Mouse (Mus musculus): ENCODE data around the gene Pabpc4. TPM values are rescaled to one million over a fixed set of nuclear protein-coding genes. Genes with fewer than 3 reads are reported as not detected.

Pabpc4 gene
- polyA plus RNA-seq, 1 experiment from 2014 or later, result 56.2 TPM

DNA sequence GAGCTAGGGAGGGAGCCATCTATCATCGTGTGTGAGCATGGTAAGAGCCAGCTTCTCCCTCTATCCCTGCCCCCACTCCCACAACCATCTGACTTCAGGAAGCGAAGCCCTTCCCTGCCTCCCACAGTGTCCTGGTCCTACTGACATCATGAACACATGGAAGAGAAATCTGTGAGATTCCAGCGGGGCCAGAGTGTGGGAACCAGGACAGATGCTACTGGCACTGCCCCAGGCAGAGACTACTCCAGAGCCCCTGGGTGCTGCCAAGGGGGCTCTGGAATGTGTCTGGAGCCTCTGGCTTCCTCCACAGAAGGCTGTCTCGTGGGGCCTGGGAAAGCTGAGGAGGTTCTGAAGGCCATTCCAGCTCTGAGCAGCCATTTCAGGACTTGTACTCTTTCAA, 34.4 kb upstream of the Pabpc4 start:
- Histone ChIP-seq H3K4me1 (ENCODE audit: control insufficient read depth, insufficient read depth, low read length) (peaks cover 25% of the 10 kb centered on the region), H3K9ac (replicated peaks; ENCODE audit: low read depth, low read length) (no peak overlapping the region), H3K4me3 (ENCODE audit: low read depth, low read length) (no peak overlapping the region), H3K27me3 (ENCODE audit: control insufficient read depth, insufficient read depth, low read length) (no peaks in the 10 kb centered on the region), H3K9me3 (ENCODE audit: control insufficient read depth, low read depth, low read length) (no peaks in the 10 kb centered on the region), H3K4me2 (replicated peaks; ENCODE audit: low read depth, low read length) (no peak overlapping the region), H3K27ac (ENCODE audit: low read length) (peak overlapping the region; percentile 58; the same call in 1 of the 2 replicates), H3K36me3 (ENCODE audit: control insufficient read depth, insufficient read depth, low read length) (no peaks in the 10 kb centered on the region)
- 25% methylated on average over 4 of the region's 4 CpGs for WGBS
- ATAC-seq (ENCODE audit: insufficient number of reproducible peaks, insufficient read depth, low FRiP score, low read depth), result peak; percentile 36; the same call in 1 of the 2 replicates

DNA sequence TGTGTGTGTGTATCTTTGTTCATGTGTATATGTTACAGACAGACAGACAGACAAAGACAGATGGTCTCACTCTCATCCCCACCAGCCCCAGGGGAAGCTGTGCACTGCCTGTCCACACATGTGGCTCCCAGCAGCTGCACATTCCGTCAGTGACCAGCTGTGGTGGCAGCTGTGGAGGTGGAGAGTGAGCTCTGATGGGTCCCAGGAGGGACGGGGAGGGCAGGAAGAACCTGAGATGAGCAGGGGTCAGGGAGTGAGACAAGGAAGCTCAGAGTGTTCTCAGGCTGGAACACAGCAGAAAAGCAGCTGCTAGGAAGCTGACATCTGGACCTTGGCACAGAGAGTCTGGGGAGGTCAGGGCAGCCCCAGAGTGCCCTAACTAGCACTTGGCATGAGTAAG, 33.9 kb upstream of the Pabpc4 start:
- Histone ChIP-seq H3K4me2 (replicated peaks; ENCODE audit: low read depth, low read length) (peak overlapping the region; percentile 18; the same call in 1 of the 2 replicates), H3K27me3 (ENCODE audit: control insufficient read depth, insufficient read depth, low read length) (no peaks in the 10 kb centered on the region), H3K4me1 (ENCODE audit: control insufficient read depth, insufficient read depth, low read length) (peaks cover 29% of the 10 kb centered on the region), H3K9ac (replicated peaks; ENCODE audit: low read depth, low read length) (no peak overlapping the region), H3K27ac (ENCODE audit: low read length) (peak overlapping the region; percentile 58), H3K36me3 (ENCODE audit: control insufficient read depth, insufficient read depth, low read length) (no peaks in the 10 kb centered on the region), H3K4me3 (ENCODE audit: low read depth, low read length) (no peak overlapping the region), H3K9me3 (ENCODE audit: control insufficient read depth, low read depth, low read length) (no peaks in the 10 kb centered on the region)
- no peak for ATAC-seq (ENCODE audit: insufficient number of reproducible peaks, insufficient read depth, low FRiP score, low read depth)
- 26% methylated on average over 2 of the region's 2 CpGs for WGBS

GRCm38 (mm10) chr4:123229166-123229565, 33.0 kb upstream of the Pabpc4 start:
- H3K4me1 ChIP-seq (ENCODE audit: control insufficient read depth, insufficient read depth, low read length), result peaks cover 32% of the 10 kb centered on the region
- no peaks in the 10 kb centered on the region for H3K36me3 ChIP-seq (ENCODE audit: control insufficient read depth, insufficient read depth, low read length)
- H3K27ac ChIP-seq (ENCODE audit: low read length), result no peak overlapping the region
- H3K4me3 ChIP-seq (ENCODE audit: low read depth, low read length), result no peak overlapping the region
- H3K9me3 ChIP-seq (ENCODE audit: control insufficient read depth, low read depth, low read length), result no peaks in the 10 kb centered on the region
- H3K4me2 ChIP-seq (replicated peaks; ENCODE audit: low read depth, low read length), result no peak overlapping the region
- no peak overlapping the region for H3K9ac ChIP-seq (replicated peaks; ENCODE audit: low read depth, low read length)
- 66% methylated on average over 11 of the region's 11 CpGs for WGBS
- H3K27me3 ChIP-seq (ENCODE audit: control insufficient read depth, insufficient read depth, low read length), result no peaks in the 10 kb centered on the region
- ATAC-seq (ENCODE audit: insufficient number of reproducible peaks, insufficient read depth, low FRiP score, low read depth), result no peak

DNA sequence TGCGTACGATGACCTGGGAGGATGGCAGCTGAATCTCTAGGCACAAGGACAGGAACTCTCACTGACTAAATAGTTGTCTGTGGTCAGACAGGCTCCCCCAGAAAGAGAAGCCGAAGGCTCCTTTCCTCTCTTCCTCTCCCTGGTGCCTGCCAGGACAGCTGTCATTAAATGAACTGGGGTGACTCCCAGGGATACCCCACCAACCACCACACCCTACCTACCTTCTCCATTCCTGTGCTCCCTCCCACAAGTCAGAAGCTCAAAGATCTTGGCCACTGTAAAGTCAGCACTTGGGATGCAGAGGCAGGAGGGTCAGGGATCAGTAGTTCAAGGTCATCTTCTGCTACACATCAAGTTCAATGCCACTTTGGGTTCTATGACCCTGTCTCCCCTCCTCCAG, 29.3 kb upstream of the Pabpc4 start:
- H3K4me2 ChIP-seq (replicated peaks; ENCODE audit: low read depth, low read length), result peak overlapping the region; percentile 87; the same call in 1 of the 2 replicates
- peaks cover 16% of the 10 kb centered on the region for H3K4me1 ChIP-seq (ENCODE audit: control insufficient read depth, insufficient read depth, low read length)
- 55% methylated on average over 3 of the region's 3 CpGs for WGBS
- no peak overlapping the region for H3K4me3 ChIP-seq (ENCODE audit: low read depth, low read length)
- H3K9me3 ChIP-seq (ENCODE audit: control insufficient read depth, low read depth, low read length), result no peaks in the 10 kb centered on the region
- no peaks in the 10 kb centered on the region for H3K36me3 ChIP-seq (ENCODE audit: control insufficient read depth, insufficient read depth, low read length)
- H3K27ac ChIP-seq (ENCODE audit: low read length), result no peak overlapping the region
- H3K9ac ChIP-seq (replicated peaks; ENCODE audit: low read depth, low read length), result no peak overlapping the region
- ATAC-seq (ENCODE audit: insufficient number of reproducible peaks, insufficient read depth, low FRiP score, low read depth), result no peak
- no peaks in the 10 kb centered on the region for H3K27me3 ChIP-seq (ENCODE audit: control insufficient read depth, insufficient read depth, low read length)

GRCm38 (mm10) chr4:123233492-123234084, 28.6 kb upstream of the Pabpc4 start, which contains the start of gene Heyl:
Heyl (plus strand) TSS chr4:123233556.
- no peak within 1 kb of the TSS for H3K27ac ChIP-seq (ENCODE audit: low read length)
- peaks cover 9% of the 10 kb centered on the region; the same call in 1 of the 2 replicates for H3K4me1 ChIP-seq (ENCODE audit: control insufficient read depth, insufficient read depth, low read length)
- 2% methylated on average over 52 of the region's 52 CpGs for WGBS
- peak within 1 kb of the TSS; percentile 45 for H3K4me3 ChIP-seq (ENCODE audit: low read depth, low read length)
- H3K36me3 ChIP-seq (ENCODE audit: control insufficient read depth, insufficient read depth, low read length), result no peaks in the 10 kb centered on the region
- peak; percentile 59 for ATAC-seq (ENCODE audit: insufficient number of reproducible peaks, insufficient read depth, low FRiP score, low read depth)
- H3K27me3 ChIP-seq (ENCODE audit: control insufficient read depth, insufficient read depth, low read length), result no peaks in the 10 kb centered on the region
- no peaks in the 10 kb centered on the region for H3K9me3 ChIP-seq (ENCODE audit: control insufficient read depth, low read depth, low read length)
- H3K9ac ChIP-seq (replicated peaks; ENCODE audit: low read depth, low read length), result peak within 1 kb of the TSS; percentile 56
- peak within 1 kb of the TSS; percentile 87 for H3K4me2 ChIP-seq (replicated peaks; ENCODE audit: low read depth, low read length)

- ATAC-seq (ENCODE audit: insufficient number of reproducible peaks, insufficient read depth, low FRiP score, low read depth), result no peak
- H3K4me3 ChIP-seq (ENCODE audit: low read depth, low read length), result peak overlapping the region; percentile 0; the same call in 1 of the 2 replicates
- no peak overlapping the region; the same call in 1 of the 2 replicates for H3K9ac ChIP-seq (replicated peaks; ENCODE audit: low read depth, low read length)
- peaks cover 25% of the 10 kb centered on the region for H3K4me1 ChIP-seq (ENCODE audit: control insufficient read depth, insufficient read depth, low read length)
- H3K4me2 ChIP-seq (replicated peaks; ENCODE audit: low read depth, low read length), result peak overlapping the region; percentile 17; the same call in 1 of the 2 replicates
- no peaks in the 10 kb centered on the region for H3K9me3 ChIP-seq (ENCODE audit: control insufficient read depth, low read depth, low read length)
- H3K36me3 ChIP-seq (ENCODE audit: control insufficient read depth, insufficient read depth, low read length), result no peaks in the 10 kb centered on the region
- no peaks in the 10 kb centered on the region for H3K27me3 ChIP-seq (ENCODE audit: control insufficient read depth, insufficient read depth, low read length)
- no peak overlapping the region for H3K27ac ChIP-seq (ENCODE audit: low read length)
- WGBS, result 73% methylated on average over 9 of the region's 9 CpGs
These were observed 26.2 kb upstream of the Pabpc4 start for GRCm38 (mm10) chr4:123235835-123236430.

DNA sequence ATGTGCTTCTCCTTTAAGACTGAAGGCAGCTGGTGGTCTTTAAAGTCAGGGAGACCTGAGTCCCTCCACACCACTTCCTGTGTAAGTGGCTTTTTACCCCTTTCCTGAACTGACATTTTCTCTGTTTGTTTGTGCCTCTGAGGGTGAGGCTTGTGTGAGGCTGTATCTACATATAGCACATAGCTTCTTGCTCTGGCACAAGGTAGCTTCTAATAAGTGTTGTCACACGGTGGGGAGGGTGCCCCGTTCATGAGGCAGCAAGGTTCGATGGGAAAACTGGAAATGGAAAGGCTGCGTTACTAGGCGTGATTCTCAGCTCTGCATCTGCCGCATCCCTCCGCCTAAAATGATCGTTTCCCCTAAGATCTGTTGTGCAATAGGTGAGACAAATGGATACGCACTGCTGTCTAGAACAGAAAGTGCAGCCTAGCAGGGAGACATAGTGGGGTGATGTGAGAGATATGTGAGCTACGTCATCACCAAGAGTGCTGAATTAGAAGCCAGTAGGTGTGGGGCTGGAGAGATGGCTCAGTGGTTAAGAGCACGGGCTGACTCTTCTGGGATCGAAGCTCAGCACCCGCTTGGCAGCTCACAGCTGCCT, 25.6 kb upstream of the Pabpc4 start:
- Histone ChIP-seq H3K27ac (ENCODE audit: low read length) (peak overlapping the region; percentile 17; the same call in 1 of the 2 replicates), H3K9me3 (ENCODE audit: control insufficient read depth, low read depth, low read length) (no peaks in the 10 kb centered on the region), H3K4me2 (replicated peaks; ENCODE audit: low read depth, low read length) (peak overlapping the region; percentile 17), H3K4me3 (ENCODE audit: low read depth, low read length) (no peak overlapping the region), H3K4me1 (ENCODE audit: control insufficient read depth, insufficient read depth, low read length) (peaks cover 25% of the 10 kb centered on the region), H3K9ac (replicated peaks; ENCODE audit: low read depth, low read length) (no peak overlapping the region), H3K27me3 (ENCODE audit: control insufficient read depth, insufficient read depth, low read length) (no peaks in the 10 kb centered on the region), H3K36me3 (ENCODE audit: control insufficient read depth, insufficient read depth, low read length) (no peaks in the 10 kb centered on the region)
- WGBS, result 78% methylated on average over 13 of the region's 13 CpGs
- ATAC-seq (ENCODE audit: insufficient number of reproducible peaks, insufficient read depth, low FRiP score, low read depth), result no peak

- Histone ChIP-seq H3K4me2 (replicated peaks; ENCODE audit: low read depth, low read length) (0 out of 2 replicates have a peak overlapping the region, but pooled peaks have one; percentile 17), H3K9me3 (ENCODE audit: control insufficient read depth, low read depth, low read length) (no peaks in the 10 kb centered on the region), H3K27me3 (ENCODE audit: control insufficient read depth, insufficient read depth, low read length) (no peaks in the 10 kb centered on the region), H3K4me1 (ENCODE audit: control insufficient read depth, insufficient read depth, low read length) (peaks cover 25% of the 10 kb centered on the region), H3K27ac (ENCODE audit: low read length) (no peak overlapping the region; the same call in 1 of the 2 replicates), H3K4me3 (ENCODE audit: low read depth, low read length) (no peak overlapping the region), H3K9ac (replicated peaks; ENCODE audit: low read depth, low read length) (no peak overlapping the region), H3K36me3 (ENCODE audit: control insufficient read depth, insufficient read depth, low read length) (no peaks in the 10 kb centered on the region)
- no peak for ATAC-seq (ENCODE audit: insufficient number of reproducible peaks, insufficient read depth, low FRiP score, low read depth)
- WGBS, result 66% methylated on average over 6 of the region's 6 CpGs
These were observed 24.5 kb upstream of the Pabpc4 start for GRCm38 (mm10) chr4:123237386-123238266.
